Mouse (Mus musculus) kidney, adult 10 weeks (tissue): ENCODE measurements around the gene Dctn2. TPM values are rescaled to one million over a fixed set of nuclear protein-coding genes. Genes with fewer than 3 reads are reported as not detected.

Source experiments
- polyA plus RNA-seq: library from polyadenylated mRNA; stranded (reverse); fragments of 350-450 nt; fragmentation: Illumina TruSeq; extraction: RNeasy Lipid Tissue Mini Kit (QIAGEN cat#74804); gene quantifications from one replicate; pipeline ENCODE4 v1.2.3, GENCODE M21; 2014; ENCODE audit warnings: low read depth, low replicate concordance

Gene Dctn2
- 18.1 TPM for polyA plus RNA-seq

DNA sequence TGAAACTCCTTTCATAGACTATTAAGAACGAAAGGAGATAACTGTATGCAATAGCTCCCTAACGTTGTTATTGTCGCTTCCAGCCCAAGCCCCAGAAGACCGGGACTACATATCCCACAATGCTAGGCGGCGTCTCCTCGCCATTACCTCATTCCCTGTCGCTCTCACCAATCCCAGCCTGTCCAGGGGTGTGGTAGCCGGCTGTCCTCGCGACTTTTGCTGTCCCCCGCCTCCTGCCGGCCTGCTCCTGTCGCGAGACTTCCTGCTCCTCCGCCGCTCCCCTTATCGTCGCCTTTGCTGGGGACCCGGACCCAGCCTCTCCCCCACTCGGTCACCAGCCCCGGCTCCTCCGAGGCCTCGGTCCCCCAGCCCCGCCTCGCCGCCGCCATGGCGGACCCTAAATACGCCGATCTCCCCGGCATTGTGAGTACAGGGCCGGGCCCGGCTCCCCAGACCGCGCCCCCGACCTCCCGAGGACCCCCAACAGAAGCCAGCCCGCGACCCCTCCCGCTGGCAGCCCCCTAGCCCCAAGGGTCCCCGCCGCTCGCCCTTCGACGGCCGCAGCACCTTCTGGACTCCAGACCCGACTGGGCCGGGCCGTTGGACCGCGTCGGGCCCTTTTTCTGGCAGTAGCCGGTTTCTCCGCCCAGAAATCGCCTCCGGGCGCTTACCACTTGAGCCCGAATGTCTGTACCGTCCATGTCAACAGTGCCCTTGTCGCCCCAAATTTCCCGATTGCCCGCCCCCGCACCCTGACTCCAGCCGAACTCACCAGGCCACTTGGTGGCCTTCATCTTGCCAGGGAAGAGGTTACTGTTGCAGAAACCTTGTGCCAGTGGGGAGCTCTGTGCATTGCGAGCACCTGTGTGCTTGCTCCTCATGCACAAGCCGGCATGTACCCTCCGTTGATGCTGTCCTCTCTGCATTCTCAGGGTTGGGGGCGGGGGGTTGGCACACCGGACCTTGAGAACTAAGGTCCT, at the start of gene Dctn2:
Gene Dctn2 (plus strand): TSS at position 257 of the 980 bp plus-strand sequence.

DNA sequence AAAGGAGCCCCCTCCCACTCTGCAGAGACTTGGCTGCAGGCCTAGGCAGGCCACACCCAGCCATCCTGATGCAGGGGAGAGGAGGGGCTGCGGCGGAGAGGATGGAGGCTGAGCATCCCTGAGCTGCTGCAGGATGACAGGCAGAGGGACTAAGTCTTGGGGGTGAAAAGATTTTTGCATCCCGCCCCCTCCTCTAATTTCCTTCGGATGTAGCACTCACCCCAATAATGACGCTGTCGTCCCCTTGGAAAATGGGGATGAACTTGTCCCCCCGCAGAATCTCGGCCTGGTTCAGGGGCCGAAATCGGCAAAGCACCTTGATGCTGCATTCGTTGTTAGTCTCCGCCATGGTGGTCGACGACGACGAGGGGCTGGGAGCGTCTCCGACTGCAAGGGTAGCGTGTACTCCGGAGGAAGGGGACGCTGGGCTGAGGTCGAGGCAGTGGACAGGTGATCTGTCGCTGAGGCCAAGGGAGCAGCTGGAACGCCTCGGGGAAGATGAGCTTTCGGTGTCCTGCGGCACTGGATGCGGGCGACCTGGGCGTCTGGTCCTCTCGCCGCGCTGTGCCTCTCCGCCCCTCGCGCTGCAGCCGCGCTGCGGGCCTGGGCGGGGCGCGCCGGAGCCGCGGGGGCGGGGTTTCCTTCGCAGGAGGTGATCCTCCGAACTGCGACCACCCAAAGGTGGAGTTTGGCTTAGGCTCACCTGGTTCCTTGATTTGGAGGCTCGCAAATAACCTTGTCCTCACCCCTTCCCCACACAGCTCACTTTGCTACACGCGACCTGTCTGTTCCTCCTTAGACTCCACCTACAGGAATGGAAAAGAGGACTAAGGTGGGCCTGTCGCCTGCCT, 3.4 kb upstream of the Dctn2 start, which contains the start of gene Kif5a:
Gene Kif5a (minus strand): TSS at position 801 of the 851 bp plus-strand sequence.

DNA sequence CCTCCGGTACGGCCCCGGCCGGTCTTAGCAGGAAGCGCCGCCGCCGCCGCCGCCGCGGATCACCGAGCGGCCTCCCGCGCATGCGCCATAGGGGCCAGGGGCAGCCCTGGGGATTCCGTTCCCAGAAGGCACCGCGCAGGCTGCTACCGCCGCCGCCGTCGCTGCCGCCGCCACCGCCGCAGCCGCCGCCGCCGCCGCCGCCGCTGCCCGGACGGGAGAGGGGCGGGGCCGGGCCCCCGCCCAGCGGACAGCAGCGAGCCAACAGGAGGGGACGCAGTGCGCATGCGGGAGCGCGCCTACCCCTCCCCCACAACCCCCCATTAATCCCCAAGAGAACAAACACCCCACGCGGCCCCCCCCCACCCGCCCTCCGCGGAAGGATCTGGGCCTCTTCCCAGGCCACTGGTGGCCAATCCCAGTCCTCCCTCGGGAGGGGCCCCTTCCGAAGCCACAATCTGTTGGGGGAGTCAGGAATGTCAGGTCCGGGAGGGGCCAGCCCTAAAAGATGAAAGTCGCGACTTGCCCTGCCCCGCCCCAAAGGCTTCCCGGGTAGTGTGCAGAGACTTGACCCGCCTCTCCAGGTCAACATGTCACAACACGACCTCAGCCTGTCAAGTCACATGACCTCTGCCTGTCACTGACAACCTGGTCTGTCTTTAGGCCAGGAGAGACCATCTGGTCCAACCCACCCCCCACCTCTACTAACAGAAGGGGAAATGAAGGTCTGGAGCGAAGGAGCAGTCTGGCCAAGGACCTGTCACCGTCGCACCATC, 22.8 kb downstream of the Dctn2 start, which contains the start of gene Mbd6:
Gene Mbd6 (minus strand): TSS at position 219 of the 773 bp plus-strand sequence.

DNA sequence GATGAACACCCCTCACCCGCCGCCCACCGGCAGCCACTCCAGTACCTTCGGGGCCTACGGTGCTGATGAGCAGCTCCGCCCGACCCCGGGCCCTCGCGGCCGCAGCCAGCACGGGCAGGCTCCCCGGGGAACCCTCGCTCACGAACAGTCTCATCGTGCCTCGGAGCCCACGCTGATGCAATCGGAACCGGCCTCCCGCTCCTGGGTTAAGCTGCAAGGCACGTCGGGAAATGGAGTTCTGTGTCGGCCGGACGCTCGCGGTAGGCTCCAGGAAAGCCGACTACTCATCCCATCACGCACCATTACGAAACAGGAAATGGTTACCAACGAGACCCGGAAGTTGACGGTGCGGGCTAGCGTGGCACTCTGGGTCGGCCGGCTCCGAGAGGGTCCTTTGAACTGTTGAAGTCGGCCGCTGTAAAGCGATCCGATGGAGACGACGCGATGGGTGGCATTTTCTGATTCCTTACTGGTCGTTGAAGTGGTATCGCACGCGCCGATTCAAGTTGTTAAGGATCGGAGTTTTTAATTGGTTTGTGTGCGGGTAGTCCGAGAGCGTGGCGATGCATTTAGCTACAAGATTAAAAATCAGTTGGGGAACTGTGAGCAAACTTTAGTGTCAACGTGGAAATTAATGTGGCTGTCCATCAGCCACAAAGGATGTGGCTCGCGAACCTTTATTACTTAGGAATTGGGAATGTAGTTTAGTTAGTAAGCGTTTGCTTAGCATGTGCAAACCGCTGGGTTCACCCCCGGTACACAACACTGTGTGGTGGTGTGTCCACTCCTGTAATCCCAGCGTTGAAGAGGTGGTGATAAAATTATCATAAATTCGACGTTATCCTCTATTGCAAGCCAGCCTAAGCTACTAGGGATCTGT, 45.5 kb downstream of the Dctn2 start, which contains the start of gene Mars:
Gene Mars (minus strand): TSS at position 311 of the 880 bp plus-strand sequence.

DNA sequence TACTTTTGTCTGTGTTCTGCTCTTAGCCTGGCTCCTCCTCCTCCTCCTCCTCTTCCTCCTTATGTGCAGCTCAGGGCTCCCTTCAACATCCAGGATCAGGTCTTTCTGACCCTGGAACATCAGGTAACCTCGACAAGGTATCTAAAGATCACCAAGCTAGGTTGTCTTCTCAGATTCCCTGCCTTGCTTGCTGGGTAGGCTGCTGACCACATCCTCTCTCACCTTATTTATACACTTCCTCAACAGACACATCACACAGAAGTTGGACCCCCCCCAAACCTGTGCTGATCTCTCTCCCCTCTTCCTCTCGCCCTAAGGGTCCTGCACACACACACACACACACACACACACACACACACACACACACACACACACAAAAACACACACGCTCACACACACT, 55.5 kb downstream of the Dctn2 start, which contains the start of gene Arhgap9:
Gene Arhgap9 (plus strand): TSS at position 344 of the 400 bp plus-strand sequence.

Other genes starting within 250 kb of the Dctn2 start
- 15.5 TPM for gene Tsfm, start 235.5 kb upstream of the Dctn2 start, polyA plus RNA-seq
- 4.1 TPM for gene Mettl1, start 225.0 kb upstream of the Dctn2 start, polyA plus RNA-seq
- gene Eef1akmt3, start 224.9 kb upstream of the Dctn2 start, polyA plus RNA-seq: 1.5 TPM
- 0.61 TPM for gene Cyp27b1, start 218.1 kb upstream of the Dctn2 start, polyA plus RNA-seq
- 2.1 TPM for gene March9, start 206.2 kb upstream of the Dctn2 start, polyA plus RNA-seq
- 13.5 TPM for gene Cdk4, start 202.8 kb upstream of the Dctn2 start, polyA plus RNA-seq
- 73.7 TPM for gene Tspan31, start 196.1 kb upstream of the Dctn2 start, polyA plus RNA-seq
- gene Agap2, start 191.1 kb upstream of the Dctn2 start, polyA plus RNA-seq: not detected
- gene Os9, start 145.2 kb upstream of the Dctn2 start, polyA plus RNA-seq: 9.4 TPM
- gene B4galnt1, start 101.1 kb upstream of the Dctn2 start, polyA plus RNA-seq: 0.73 TPM
- gene Slc26a10, start 85.7 kb upstream of the Dctn2 start, polyA plus RNA-seq: 0.16 TPM
- gene Arhgef25, start 76.3 kb upstream of the Dctn2 start, polyA plus RNA-seq: 2.4 TPM
- 3.6 TPM for gene Dtx3, start 70.6 kb upstream of the Dctn2 start, polyA plus RNA-seq
- 46.3 TPM for gene Pip4k2c, start 54.8 kb upstream of the Dctn2 start, polyA plus RNA-seq
- 0.16 TPM for gene Kif5a, start 3.0 kb upstream of the Dctn2 start, polyA plus RNA-seq
- 1.0 TPM for gene Mbd6, start 22.6 kb downstream of the Dctn2 start, polyA plus RNA-seq
- 7.0 TPM for gene Mars, start 45.4 kb downstream of the Dctn2 start, polyA plus RNA-seq
- gene Arhgap9, start 55.6 kb downstream of the Dctn2 start, polyA plus RNA-seq: not detected
- gene Gli1, start 75.6 kb downstream of the Dctn2 start, polyA plus RNA-seq: not detected
- not detected for gene Inhbe, start 88.0 kb downstream of the Dctn2 start, polyA plus RNA-seq
- not detected for gene Inhbc, start 104.1 kb downstream of the Dctn2 start, polyA plus RNA-seq
- 149 TPM for gene R3hdm2, start 114.0 kb downstream of the Dctn2 start, polyA plus RNA-seq
- gene Stac3, start 235.3 kb downstream of the Dctn2 start, polyA plus RNA-seq: not detected
- not detected for gene Ndufa4l2, start 248.6 kb downstream of the Dctn2 start, polyA plus RNA-seq